ENCODE assay signal across 18 mouse cellular contexts in the genomic region with DNA sequence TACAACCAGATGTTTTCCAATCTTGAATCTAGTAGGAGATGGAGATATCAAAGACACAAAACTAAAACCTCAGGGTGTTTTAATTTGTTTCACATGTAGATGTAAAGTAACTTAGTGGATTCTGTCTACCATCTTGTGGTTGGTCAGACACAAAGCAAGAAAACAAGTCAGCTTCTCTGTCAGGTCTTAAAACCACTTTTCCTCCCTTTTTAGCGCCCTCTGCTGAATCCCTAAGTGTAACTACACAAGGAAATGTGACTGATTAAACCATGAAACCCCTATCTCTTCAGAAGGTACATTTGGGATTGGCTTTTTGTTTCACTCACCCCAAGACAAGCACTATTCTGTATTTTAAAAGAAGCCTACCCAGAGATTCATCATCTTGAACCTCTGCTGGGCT. TPM values are rescaled to one million over a fixed set of nuclear protein-coding genes. Genes with fewer than 3 reads are reported as not detected.
DNase-seq lines count a peak whose midpoint lies in the region; ATAC-seq and TF ChIP-seq lines count a peak whose summit lies in the region.
"Had no signal": no experiment of that assay in that cellular context is flagged by ENCODE, and none has a peak within 500 bp of the region (broad histone marks: within the 10 kb centered on the region; RNA-seq: fewer than 3 reads in every experiment).

No protein-coding gene starts in this region.

- TF ChIP-seq CTCF in gastrocnemius, adult 2 months (IDR thresholded peaks at IDR 0.05) = peak; percentile 12; the same call in 1 of the 2 replicates
- peak; percentile 47 for TF ChIP-seq CTCF in stomach, postnatal 0 days (IDR thresholded peaks at IDR 0.05; ENCODE audit: low read depth)

- no peak overlapping the region for H3K27ac ChIP-seq in gastrocnemius, adult 2 months
- H3K27ac ChIP-seq in embryonic facial prominence, embryonic 14.5 days (replicated peaks; ENCODE audit: low read depth, low read length) = no peak overlapping the region
- H3K27ac ChIP-seq in stomach, postnatal 0 days (replicated peaks) = no peak overlapping the region
- H3K27ac ChIP-seq: embryonic facial prominence, embryonic 12.5 days; hindbrain, embryonic 15.5 days; limb, embryonic 10.5 days; lung, embryonic 15.5 days had no signal

- intact Hi-C loops in gastrocnemius, adult 2 months (cut with DNase I) = no loop called here

- no peak overlapping the region for H3K9ac ChIP-seq in embryonic facial prominence, embryonic 14.5 days (ENCODE audit: low read depth, low read length)
- H3K9ac ChIP-seq in stomach, postnatal 0 days (ENCODE audit: low read length) = no peak overlapping the region
- H3K9ac ChIP-seq: embryonic facial prominence, embryonic 12.5 days; forebrain, postnatal 0 days; heart, embryonic 12.5 days; hindbrain, embryonic 15.5 days; lung, embryonic 15.5 days had no signal

- no peak for DNase-seq in gastrocnemius, adult 2 months
- no peak for DNase-seq in gastrocnemius, postnatal 4 days (ENCODE audit: low spot score in 2 of 2)
- peak; percentile 0 for DNase-seq in retina, postnatal 1 day
- DNase-seq in retina, embryonic 14.5 days (ENCODE audit: low spot score) = no peak
- DNase-seq in embryonic facial prominence, embryonic 14.5 days (ENCODE audit: low spot score) = peak; percentile 0
- no peak for DNase-seq in stomach, postnatal 0 days (ENCODE audit: low spot score)
- DNase-seq in frontal cortex, postnatal 10 days (ENCODE audit: low spot score in 2 of 2) = no peak
- no peak for DNase-seq in left cerebral cortex, adult 11 months (ENCODE audit: low spot score)
- DNase-seq: forebrain, postnatal 0 days; thymus, adult 2 months had no signal

- no peak overlapping the region for H3K4me3 ChIP-seq in gastrocnemius, adult 2 months
- no peak overlapping the region for H3K4me3 ChIP-seq in embryonic facial prominence, embryonic 14.5 days (ENCODE audit: low read depth, low read length)
- H3K4me3 ChIP-seq in stomach, postnatal 0 days (ENCODE audit: low read depth, low read length) = no peak overlapping the region
- H3K4me3 ChIP-seq: embryonic facial prominence, embryonic 12.5 days; heart, embryonic 12.5 days; hindbrain, embryonic 15.5 days; limb, embryonic 10.5 days; lung, embryonic 15.5 days had no signal

- H3K4me2 ChIP-seq in embryonic facial prominence, embryonic 14.5 days (ENCODE audit: low read depth, low read length) = no peak overlapping the region
- no peak overlapping the region for H3K4me2 ChIP-seq in stomach, postnatal 0 days (replicated peaks; ENCODE audit: low read depth)
- H3K4me2 ChIP-seq: embryonic facial prominence, embryonic 12.5 days; heart, embryonic 12.5 days; hindbrain, embryonic 15.5 days; lung, embryonic 15.5 days had no signal

- no peaks in the 10 kb centered on the region for H3K4me1 ChIP-seq in embryonic facial prominence, embryonic 14.5 days (ENCODE audit: control insufficient read depth, insufficient read depth, low read length)
- H3K4me1 ChIP-seq in stomach, postnatal 0 days (replicated peaks; ENCODE audit: control insufficient read depth, insufficient read depth) = no peaks in the 10 kb centered on the region
- H3K4me1 ChIP-seq: embryonic facial prominence, embryonic 12.5 days; heart, embryonic 12.5 days; hindbrain, embryonic 15.5 days; limb, embryonic 10.5 days; lung, embryonic 15.5 days had no signal

- ATAC-seq in embryonic facial prominence, embryonic 14.5 days (ENCODE audit: low read depth) = no peak
- ATAC-seq in stomach, postnatal 0 days (ENCODE audit: low FRiP score, low TSS enrichment) = no peak
- ATAC-seq: forebrain, postnatal 0 days had no signal

- H3K27me3 ChIP-seq in embryonic facial prominence, embryonic 14.5 days (replicated peaks; ENCODE audit: control insufficient read depth, insufficient read depth, low read length) = no peaks in the 10 kb centered on the region
- H3K27me3 ChIP-seq in stomach, postnatal 0 days (ENCODE audit: control insufficient read depth, insufficient read depth, low read length) = no peaks in the 10 kb centered on the region
- H3K27me3 ChIP-seq: embryonic facial prominence, embryonic 12.5 days; heart, embryonic 12.5 days; hindbrain, embryonic 15.5 days; lung, embryonic 15.5 days had no signal

- WGBS in embryonic facial prominence, embryonic 14.5 days = 15% methylated on average over 1 of the region's 1 CpGs
- 22% methylated on average over 1 of the region's 1 CpGs for WGBS in stomach, postnatal 0 days

- H3K36me3 ChIP-seq in embryonic facial prominence, embryonic 14.5 days (ENCODE audit: control insufficient read depth, insufficient read depth, low read length) = no peaks in the 10 kb centered on the region
- no peaks in the 10 kb centered on the region for H3K36me3 ChIP-seq in stomach, postnatal 0 days (ENCODE audit: control insufficient read depth, insufficient read depth, low read length)
- H3K36me3 ChIP-seq: embryonic facial prominence, embryonic 12.5 days; heart, embryonic 12.5 days; hindbrain, embryonic 15.5 days; limb, embryonic 10.5 days; lung, embryonic 15.5 days had no signal

- H3K9me3 ChIP-seq in embryonic facial prominence, embryonic 14.5 days (ENCODE audit: control insufficient read depth, low read length) = 0 out of 2 replicates have a peak, but pooled peaks cover 2% of the 10 kb centered on the region
- no peaks in the 10 kb centered on the region for H3K9me3 ChIP-seq in stomach, postnatal 0 days (ENCODE audit: control insufficient read depth, low read length)
- H3K9me3 ChIP-seq: embryonic facial prominence, embryonic 12.5 days; limb, embryonic 10.5 days; lung, embryonic 15.5 days had no signal

- TF ChIP-seq EP300 in stomach, postnatal 0 days (optimal IDR thresholded peaks at IDR 0.05) = no peak

RNA-seq across cellular contexts. Expression of a gene that starts 48.1 kb away (rescaled TPM):
- not detected for total RNA-seq in gastrocnemius, adult 2 months (2021)
- not detected for total RNA-seq in gastrocnemius, postnatal 4 days (2021)
- not detected in 2 replicates for polyA plus RNA-seq in embryonic facial prominence, embryonic 14.5 days (2014; fragmentation: Nextera tagmentation; extraction: Ambion mirVana)
- polyA plus RNA-seq in stomach, postnatal 0 days (2015; fragmentation: Nextera tagmentation; extraction: Ambion mirVana) = not detected in 2 replicates
- total RNA-seq: forebrain, postnatal 0 days had no signal
- polyA plus RNA-seq: C2C12; embryonic facial prominence, embryonic 12.5 days; forebrain, postnatal 0 days; heart, embryonic 12.5 days; hindbrain, embryonic 15.5 days; large intestine, adult 2 months; limb, embryonic 10.5 days; lung, embryonic 15.5 days; spleen, adult 2 months; thymus, adult 2 months had no signal

Comparison
In these comparisons a context has a peak if more than half of its experiments do, and no peak if none do; other contexts are left out.
1. DNase-seq: peak in retina, postnatal 1 day (single experiment) and embryonic facial prominence, embryonic 14.5 days (single experiment); none in gastrocnemius, adult 2 months (single experiment), gastrocnemius, postnatal 4 days (0 of 2), retina, embryonic 14.5 days (single experiment), stomach, postnatal 0 days (single experiment), frontal cortex, postnatal 10 days (0 of 2) and left cerebral cortex, adult 11 months (single experiment).